Mouse (Mus musculus) lung, embryonic 14.5 days (tissue): Measurements from ENCODE around the gene Nfrkb. TPM values are rescaled to one million over a fixed set of nuclear protein-coding genes. Genes with fewer than 3 reads are reported as not detected.

Experiments used
- ATAC-seq: fragments of 200-750 bp; cut with Nextera tagmentation; 2 replicates; pipeline ENCODE4 v1.8.0; 2017; ENCODE audit warnings: mild to moderate bottlenecking, moderate TSS enrichment, moderate library complexity; ENCODE audit not compliant: insufficient read depth
- DNase-seq: peaks from one replicate; pipeline ENCODE4 v3.0.0-alpha.2; 2015
- H3K27ac ChIP-seq: fragments of 300-500 bp; sonication (generic); 2 replicates; pipeline ENCODE4 v1.5.1; 2014; ENCODE audit warnings: low read depth, mild to moderate bottlenecking, moderate library complexity
- H3K27me3 ChIP-seq: fragments of 300-500 bp; sonication (generic); 2 replicates; pipeline ENCODE4 v1.6.1; 2014; ENCODE audit warnings: low read length, control low read depth; ENCODE audit not compliant: insufficient read depth
- H3K36me3 ChIP-seq: fragments of 300-500 bp; sonication (generic); 2 replicates; pipeline ENCODE4 v1.6.1; 2014; ENCODE audit warnings: control low read depth; ENCODE audit not compliant: insufficient read depth
- H3K4me1 ChIP-seq: fragments of 300-500 bp; sonication (generic); 2 replicates; pipeline ENCODE4 v1.6.1; 2014; ENCODE audit warnings: antibody characterized with exemption, control low read depth; ENCODE audit not compliant: insufficient read depth
- H3K4me2 ChIP-seq: fragments of 300-500 bp; sonication (generic); 2 replicates; pipeline ENCODE4 v1.6.1; 2014; ENCODE audit warnings: mild to moderate bottlenecking
- H3K4me3 ChIP-seq: fragments of 300-500 bp; sonication (generic); 2 replicates; pipeline ENCODE4 v1.5.1; 2014; ENCODE audit warnings: low read depth, low read length
- H3K9ac ChIP-seq: fragments of 300-500 bp; sonication (generic); 2 replicates; pipeline ENCODE4 v1.6.1; 2014
- H3K9me3 ChIP-seq: fragments of 300-500 bp; sonication (generic); 2 replicates; pipeline ENCODE4 v1.6.1; 2016; ENCODE audit warnings: low read depth, low read length, control low read depth
- CTCF ChIP-seq: IDR thresholded peaks from 2 replicates; pipeline ENCODE4 v1.5.1; 2016; ENCODE audit warnings: antibody characterized with exemption, low read depth
- WGBS: fragments of 180-500 bp; shearing (Covaris S2); extraction: QIAGEN DNeasy Blood & Tissue Kit; methylation state at CpG from one replicate; pipeline ENCODE4 v1.1.7; 2014; 5-methylcytosine and 5-hydroxymethylcytosine counted together
- polyA plus RNA-seq: library from polyadenylated mRNA; unstranded; fragments of >200 nt; fragmentation: Nextera tagmentation; extraction: Ambion mirVana; gene quantifications from 2 replicates; pipeline ENCODE4 v1.2.1, GENCODE M21; 2014

Gene Nfrkb
- polyA plus RNA-seq, 1 experiment from 2014 or later: 27.0 TPM

- H3K4me3 ChIP-seq: no peak overlapping the region
- no peaks in the 10 kb centered on the region for H3K27me3 ChIP-seq
- ATAC-seq (no peak), DNase-seq (no peak)
- H3K9ac ChIP-seq: no peak overlapping the region
- no peak for TF ChIP-seq CTCF
- 65% methylated on average over 7 of the region's 7 CpGs for WGBS
- no peaks in the 10 kb centered on the region for H3K9me3 ChIP-seq
- peaks cover 24% of the 10 kb centered on the region for H3K36me3 ChIP-seq
- H3K4me1 ChIP-seq: no peaks in the 10 kb centered on the region
- no peak overlapping the region for H3K4me2 ChIP-seq
- H3K27ac ChIP-seq: no peak overlapping the region
These were observed 31.9 kb upstream of the Nfrkb start for GRCm38 (mm10) chr9:31354051-31354450.

GRCm38 (mm10) chr9:31363698-31364609, 22.0 kb upstream of the Nfrkb start:
- Histone ChIP-seq H3K4me3 (no peak overlapping the region), H3K9ac (no peak overlapping the region), H3K4me1 (0 out of 2 replicates have a peak, but pooled peaks cover 4% of the 10 kb centered on the region), H3K27ac (0 out of 2 replicates have a peak overlapping the region, but pooled peaks have one; percentile 44), H3K4me2 (no peak overlapping the region), H3K27me3 (no peaks in the 10 kb centered on the region), H3K36me3 (peaks cover 26% of the 10 kb centered on the region), H3K9me3 (no peaks in the 10 kb centered on the region)
- peak; percentile 92 for DNase-seq
- no peak for TF ChIP-seq CTCF
- ATAC-seq: peak; percentile 82; the same call in 1 of the 2 replicates
- 58% methylated on average over 9 of the region's 9 CpGs for WGBS

- H3K9ac ChIP-seq: no peak overlapping the region
- WGBS: 56% methylated on average over 8 of the region's 8 CpGs
- DNase-seq: no peak
- H3K4me2 ChIP-seq: no peak overlapping the region
- no peak overlapping the region for H3K4me3 ChIP-seq
- H3K4me1 ChIP-seq: 0 out of 2 replicates have a peak, but pooled peaks cover 4% of the 10 kb centered on the region
- no peak for TF ChIP-seq CTCF
- 0 out of 2 replicates have a peak, but pooled peaks have one; percentile 47 for ATAC-seq
- peak overlapping the region; percentile 30; the same call in 1 of the 2 replicates for H3K27ac ChIP-seq
- H3K27me3 ChIP-seq: no peaks in the 10 kb centered on the region
- H3K9me3 ChIP-seq: no peaks in the 10 kb centered on the region
- H3K36me3 ChIP-seq: peaks cover 20% of the 10 kb centered on the region
These were observed 20.9 kb upstream of the Nfrkb start for GRCm38 (mm10) chr9:31365086-31365485.

GRCm38 (mm10) chr9:31371740-31372139, 14.3 kb upstream of the Nfrkb start:
- no peak overlapping the region for H3K9ac ChIP-seq
- 92% methylated on average over 3 of the region's 3 CpGs for WGBS
- H3K27ac ChIP-seq: no peak overlapping the region
- H3K4me3 ChIP-seq: no peak overlapping the region
- no peak overlapping the region for H3K4me2 ChIP-seq
- no peak for DNase-seq
- no peaks in the 10 kb centered on the region for H3K9me3 ChIP-seq
- H3K27me3 ChIP-seq: no peaks in the 10 kb centered on the region
- no peak for TF ChIP-seq CTCF
- ATAC-seq: no peak
- H3K4me1 ChIP-seq: no peaks in the 10 kb centered on the region
- H3K36me3 ChIP-seq: peaks cover 17% of the 10 kb centered on the region; the same call in 1 of the 2 replicates

- no peak for ATAC-seq
- DNase-seq: no peak
- no peaks in the 10 kb centered on the region for H3K4me1 ChIP-seq
- peaks cover 2% of the 10 kb centered on the region; the same call in 1 of the 2 replicates for H3K36me3 ChIP-seq
- no peaks in the 10 kb centered on the region for H3K9me3 ChIP-seq
- H3K27ac ChIP-seq: no peak overlapping the region
- H3K27me3 ChIP-seq: no peaks in the 10 kb centered on the region
- TF ChIP-seq CTCF: no peak
- no peak overlapping the region for H3K9ac ChIP-seq
- H3K4me3 ChIP-seq: no peak overlapping the region
- H3K4me2 ChIP-seq: no peak overlapping the region
These were observed 9.3 kb upstream of the Nfrkb start for GRCm38 (mm10) chr9:31376661-31377060.

GRCm38 (mm10) chr9:31384786-31385499, 1.0 kb upstream of the Nfrkb start:
- Histone ChIP-seq H3K27ac (no peak overlapping the region), H3K4me3 (no peak overlapping the region), H3K4me2 (peak overlapping the region; percentile 80; the same call in 1 of the 2 replicates), H3K9me3 (no peaks in the 10 kb centered on the region), H3K9ac (no peak overlapping the region), H3K27me3 (no peaks in the 10 kb centered on the region), H3K4me1 (peaks cover 7% of the 10 kb centered on the region), H3K36me3 (0 out of 2 replicates have a peak, but pooled peaks cover 9% of the 10 kb centered on the region)
- no peak for ATAC-seq
- DNase-seq: no peak
- TF ChIP-seq CTCF: no peak
- 73% methylated on average over 17 of the region's 17 CpGs for WGBS

GRCm38 (mm10) chr9:31385500-31385869, 507 bp upstream of the Nfrkb start:
- H3K9ac ChIP-seq: peak overlapping the region; percentile 83
- peak overlapping the region; percentile 92 for H3K4me3 ChIP-seq
- ATAC-seq: peak; percentile 35
- H3K4me2 ChIP-seq: peak overlapping the region; percentile 80
- TF ChIP-seq CTCF: no peak
- H3K4me1 ChIP-seq: peaks cover 7% of the 10 kb centered on the region
- no peak overlapping the region for H3K27ac ChIP-seq
- no peaks in the 10 kb centered on the region for H3K27me3 ChIP-seq
- WGBS: 19% methylated on average over 4 of the region's 4 CpGs
- H3K36me3 ChIP-seq: peaks cover 14% of the 10 kb centered on the region; the same call in 1 of the 2 replicates
- H3K9me3 ChIP-seq: no peaks in the 10 kb centered on the region
- no peak for DNase-seq
